Mouse (Mus musculus) limb, embryonic 15.5 days (tissue): Measurements from ENCODE around the gene Chil1. TPM values are rescaled to one million over a fixed set of nuclear protein-coding genes. Genes with fewer than 3 reads are reported as not detected.

Source experiments
- ATAC-seq: fragments of 200-750 bp; cut with Nextera tagmentation; 2 replicates; pipeline ENCODE4 v1.8.0; 2017; ENCODE audit warnings: low read depth, moderate TSS enrichment; ENCODE audit not compliant: insufficient number of reproducible peaks, low FRiP score, low TSS enrichment
- H3K27ac ChIP-seq: fragments of 300-500 bp; sonication (generic); 2 replicates; pipeline ENCODE4 v1.5.1; 2015; ENCODE audit warnings: moderate library complexity, mild to moderate bottlenecking, inconsistent platforms
- H3K27me3 ChIP-seq: fragments of 300-500 bp; sonication (generic); 2 replicates; pipeline ENCODE4 v1.6.1; 2015; ENCODE audit warnings: inconsistent platforms
- H3K36me3 ChIP-seq: fragments of 300-500 bp; sonication (generic); 2 replicates; pipeline ENCODE4 v1.6.1; 2015; ENCODE audit warnings: inconsistent platforms
- H3K4me1 ChIP-seq: fragments of 300-500 bp; sonication (generic); 2 replicates; pipeline ENCODE4 v1.6.1; 2015; ENCODE audit warnings: inconsistent platforms
- H3K4me2 ChIP-seq: fragments of 300-500 bp; sonication (generic); 2 replicates; pipeline ENCODE4 v1.6.1; 2015; ENCODE audit warnings: mild to moderate bottlenecking, inconsistent platforms
- H3K4me3 ChIP-seq: fragments of 300-500 bp; sonication (generic); 2 replicates; pipeline ENCODE4 v1.5.1; 2015; ENCODE audit warnings: mild to moderate bottlenecking, inconsistent platforms
- H3K9ac ChIP-seq: fragments of 300-500 bp; sonication (generic); 2 replicates; pipeline ENCODE4 v1.6.1; 2015; ENCODE audit warnings: inconsistent platforms
- H3K9me3 ChIP-seq: fragments of 300-500 bp; sonication (generic); 2 replicates; pipeline ENCODE4 v1.6.1; 2016; ENCODE audit warnings: inconsistent platforms
- WGBS: fragments of 180-500 bp; shearing (Covaris S2); methylation state at CpG from one replicate; pipeline ENCODE4 v1.1.7; 2015; 5-methylcytosine and 5-hydroxymethylcytosine counted together
- polyA plus RNA-seq: library from polyadenylated mRNA; unstranded; fragments of >200 nt; fragmentation: Nextera tagmentation; extraction: Ambion mirVana; gene quantifications from 2 replicates; pipeline ENCODE4 v1.2.1, GENCODE M21; 2015

Chil1 gene
- polyA plus RNA-seq = 9.8 and 13.6 TPM in 2 replicates

- 54% methylated on average over 4 of the region's 4 CpGs for WGBS
- Histone ChIP-seq H3K4me3 (no peak within 1 kb of the TSS), H3K4me2 (no peak within 1 kb of the TSS), H3K36me3 (no peaks in the 10 kb centered on the region), H3K9ac (no peak within 1 kb of the TSS), H3K9me3 (no peaks in the 10 kb centered on the region), H3K27ac (peak within 1 kb of the TSS; percentile 43), H3K27me3 (no peaks in the 10 kb centered on the region), H3K4me1 (peaks cover 5% of the 10 kb centered on the region; the same call in 1 of the 2 replicates)
- no peak for ATAC-seq
Measured at GRCm38 (mm10) chr1:134182025-134182424, at the start of gene Chil1. TSS of gene Chil1 (plus strand) at chr1:134182176.

- Histone ChIP-seq H3K36me3 (no peaks in the 10 kb centered on the region), H3K4me2 (no peak overlapping the region), H3K9me3 (no peaks in the 10 kb centered on the region), H3K27ac (no peak overlapping the region), H3K27me3 (no peaks in the 10 kb centered on the region), H3K9ac (no peak overlapping the region), H3K4me3 (no peak overlapping the region), H3K4me1 (no peaks in the 10 kb centered on the region)
- 50% methylated on average over 11 of the region's 11 CpGs for WGBS
- no peak for ATAC-seq
Measured at GRCm38 (mm10) chr1:134133316-134133715, 48.7 kb upstream of the Chil1 start.

GRCm38 (mm10) chr1:134136351-134136750, 45.6 kb upstream of the Chil1 start:
- 49% methylated on average over 3 of the region's 3 CpGs for WGBS
- no peak overlapping the region for H3K4me2 ChIP-seq
- no peaks in the 10 kb centered on the region for H3K27me3 ChIP-seq
- no peak for ATAC-seq
- H3K9me3 ChIP-seq = no peaks in the 10 kb centered on the region
- H3K36me3 ChIP-seq = no peaks in the 10 kb centered on the region
- no peak overlapping the region for H3K9ac ChIP-seq
- no peaks in the 10 kb centered on the region for H3K4me1 ChIP-seq
- no peak overlapping the region for H3K4me3 ChIP-seq
- H3K27ac ChIP-seq = no peak overlapping the region

GRCm38 (mm10) chr1:134138424-134138823, 43.6 kb upstream of the Chil1 start:
- H3K4me2 ChIP-seq = no peak overlapping the region
- H3K27me3 ChIP-seq = no peaks in the 10 kb centered on the region
- WGBS = 76% methylated on average over 9 of the region's 9 CpGs
- H3K9ac ChIP-seq = no peak overlapping the region
- 0 out of 2 replicates have a peak, but pooled peaks have one; percentile 48 for ATAC-seq
- H3K4me1 ChIP-seq = no peaks in the 10 kb centered on the region
- no peak overlapping the region for H3K27ac ChIP-seq
- H3K4me3 ChIP-seq = no peak overlapping the region
- no peaks in the 10 kb centered on the region for H3K9me3 ChIP-seq
- H3K36me3 ChIP-seq = no peaks in the 10 kb centered on the region

- H3K9me3 ChIP-seq = no peaks in the 10 kb centered on the region
- H3K4me3 ChIP-seq = no peak overlapping the region
- no peak overlapping the region for H3K4me2 ChIP-seq
- no peak overlapping the region for H3K9ac ChIP-seq
- no peaks in the 10 kb centered on the region for H3K36me3 ChIP-seq
- ATAC-seq = no peak
- no peak overlapping the region for H3K27ac ChIP-seq
- WGBS = 59% methylated on average over 4 of the region's 4 CpGs
- H3K27me3 ChIP-seq = no peaks in the 10 kb centered on the region
- 0 out of 2 replicates have a peak, but pooled peaks cover 3% of the 10 kb centered on the region for H3K4me1 ChIP-seq
Measured at GRCm38 (mm10) chr1:134142363-134142794, 39.6 kb upstream of the Chil1 start.

GRCm38 (mm10) chr1:134146066-134146465, 35.9 kb upstream of the Chil1 start:
- no peak overlapping the region for H3K27ac ChIP-seq
- no peak for ATAC-seq
- H3K27me3 ChIP-seq = no peaks in the 10 kb centered on the region
- H3K4me1 ChIP-seq = 0 out of 2 replicates have a peak, but pooled peaks cover 3% of the 10 kb centered on the region
- H3K9me3 ChIP-seq = no peaks in the 10 kb centered on the region
- no peak overlapping the region for H3K4me3 ChIP-seq
- 63% methylated on average over 8 of the region's 8 CpGs for WGBS
- H3K9ac ChIP-seq = no peak overlapping the region
- no peaks in the 10 kb centered on the region for H3K36me3 ChIP-seq
- H3K4me2 ChIP-seq = no peak overlapping the region

GRCm38 (mm10) chr1:134150076-134150475, 31.9 kb upstream of the Chil1 start:
- 59% methylated on average over 8 of the region's 8 CpGs for WGBS
- Histone ChIP-seq H3K27me3 (peaks cover 3% of the 10 kb centered on the region; the same call in 1 of the 2 replicates), H3K9me3 (no peaks in the 10 kb centered on the region), H3K9ac (no peak overlapping the region), H3K36me3 (no peaks in the 10 kb centered on the region), H3K27ac (no peak overlapping the region), H3K4me1 (peaks cover 8% of the 10 kb centered on the region; the same call in 1 of the 2 replicates), H3K4me3 (no peak overlapping the region), H3K4me2 (no peak overlapping the region)
- ATAC-seq = no peak

GRCm38 (mm10) chr1:134150745-134151144, 31.2 kb upstream of the Chil1 start:
- no peak for ATAC-seq
- Histone ChIP-seq H3K9ac (no peak overlapping the region), H3K4me2 (no peak overlapping the region), H3K36me3 (no peaks in the 10 kb centered on the region), H3K9me3 (no peaks in the 10 kb centered on the region), H3K27me3 (peaks cover 3% of the 10 kb centered on the region; the same call in 1 of the 2 replicates), H3K4me1 (peaks cover 8% of the 10 kb centered on the region; the same call in 1 of the 2 replicates), H3K4me3 (no peak overlapping the region), H3K27ac (no peak overlapping the region)
- WGBS = 90% methylated on average over 9 of the region's 9 CpGs

GRCm38 (mm10) chr1:134151655-134152412, 30.1 kb upstream of the Chil1 start:
- peak; percentile 57; the same call in 1 of the 2 replicates for ATAC-seq
- Histone ChIP-seq H3K4me1 (peaks cover 4% of the 10 kb centered on the region; the same call in 1 of the 2 replicates), H3K27ac (no peak overlapping the region), H3K27me3 (peaks cover 3% of the 10 kb centered on the region; the same call in 1 of the 2 replicates), H3K9ac (no peak overlapping the region), H3K4me2 (no peak overlapping the region), H3K4me3 (no peak overlapping the region), H3K9me3 (no peaks in the 10 kb centered on the region), H3K36me3 (no peaks in the 10 kb centered on the region)
- WGBS = 32% methylated on average over 13 of the region's 13 CpGs

- H3K27ac ChIP-seq = no peak overlapping the region
- no peak overlapping the region for H3K4me2 ChIP-seq
- H3K9me3 ChIP-seq = no peaks in the 10 kb centered on the region
- no peak overlapping the region for H3K9ac ChIP-seq
- peaks cover 4% of the 10 kb centered on the region; the same call in 1 of the 2 replicates for H3K4me1 ChIP-seq
- H3K27me3 ChIP-seq = peaks cover 3% of the 10 kb centered on the region; the same call in 1 of the 2 replicates
- 74% methylated on average over 21 of the region's 21 CpGs for WGBS
- H3K4me3 ChIP-seq = no peak overlapping the region
- no peak for ATAC-seq
- no peaks in the 10 kb centered on the region for H3K36me3 ChIP-seq
Measured at GRCm38 (mm10) chr1:134152626-134153590, 29.1 kb upstream of the Chil1 start.

- no peaks in the 10 kb centered on the region for H3K9me3 ChIP-seq
- no peak for ATAC-seq
- H3K36me3 ChIP-seq = no peaks in the 10 kb centered on the region
- H3K27ac ChIP-seq = no peak overlapping the region
- H3K27me3 ChIP-seq = peaks cover 3% of the 10 kb centered on the region; the same call in 1 of the 2 replicates
- H3K4me2 ChIP-seq = no peak overlapping the region
- H3K9ac ChIP-seq = no peak overlapping the region
- 83% methylated on average over 3 of the region's 3 CpGs for WGBS
- H3K4me1 ChIP-seq = peaks cover 4% of the 10 kb centered on the region; the same call in 1 of the 2 replicates
- H3K4me3 ChIP-seq = no peak overlapping the region
Measured at GRCm38 (mm10) chr1:134154121-134154520, 27.9 kb upstream of the Chil1 start.
